Mouse (Mus musculus): Measurements from ENCODE around the gene Myo18a.

Myo18a gene

DNA sequence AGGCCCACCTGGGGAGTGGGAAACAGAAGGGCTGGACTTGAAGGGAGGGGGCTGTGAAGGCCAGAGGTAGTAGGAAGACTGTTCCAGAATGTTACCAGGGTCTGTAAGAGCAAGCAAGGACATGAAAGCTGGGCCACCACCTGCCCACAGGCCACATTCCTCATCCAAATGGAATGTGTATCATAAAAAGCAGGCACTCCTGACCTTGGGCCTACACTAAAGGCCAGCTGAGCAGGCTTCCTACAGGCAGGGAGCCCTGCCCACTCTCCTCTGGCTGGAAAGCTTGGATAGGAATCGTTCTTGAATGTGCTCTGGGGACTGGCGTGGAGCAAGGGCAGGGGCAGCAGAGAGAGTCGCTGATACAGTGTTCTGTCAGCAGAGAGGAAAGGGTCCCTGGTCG lies 73.7 kb downstream of the Myo18a start:
- no peak for DNase-seq (ENCODE audit: low spot score in 2 of 2)

DNA sequence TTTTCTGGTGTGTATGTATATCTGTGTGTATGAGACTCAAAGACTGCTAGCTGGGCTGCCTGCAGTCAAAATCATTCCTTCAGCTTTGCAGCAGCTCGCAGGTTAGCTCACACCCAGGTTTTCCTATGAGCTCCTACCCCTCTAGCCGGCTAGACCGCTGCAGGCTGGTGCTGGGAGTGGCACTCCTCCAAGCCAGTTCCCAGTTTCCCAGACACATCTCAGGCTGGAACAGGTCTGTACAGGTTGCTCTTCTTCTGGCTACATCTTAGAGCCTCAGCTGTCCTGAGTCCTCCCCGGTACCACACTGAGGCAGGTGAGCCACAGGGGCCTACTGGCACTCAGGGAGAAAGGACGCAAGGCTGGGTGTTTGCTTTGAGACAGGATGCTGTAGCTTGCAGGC lies 74.8 kb downstream of the Myo18a start:
- no peak for DNase-seq (ENCODE audit: low spot score in 2 of 2)

DNA sequence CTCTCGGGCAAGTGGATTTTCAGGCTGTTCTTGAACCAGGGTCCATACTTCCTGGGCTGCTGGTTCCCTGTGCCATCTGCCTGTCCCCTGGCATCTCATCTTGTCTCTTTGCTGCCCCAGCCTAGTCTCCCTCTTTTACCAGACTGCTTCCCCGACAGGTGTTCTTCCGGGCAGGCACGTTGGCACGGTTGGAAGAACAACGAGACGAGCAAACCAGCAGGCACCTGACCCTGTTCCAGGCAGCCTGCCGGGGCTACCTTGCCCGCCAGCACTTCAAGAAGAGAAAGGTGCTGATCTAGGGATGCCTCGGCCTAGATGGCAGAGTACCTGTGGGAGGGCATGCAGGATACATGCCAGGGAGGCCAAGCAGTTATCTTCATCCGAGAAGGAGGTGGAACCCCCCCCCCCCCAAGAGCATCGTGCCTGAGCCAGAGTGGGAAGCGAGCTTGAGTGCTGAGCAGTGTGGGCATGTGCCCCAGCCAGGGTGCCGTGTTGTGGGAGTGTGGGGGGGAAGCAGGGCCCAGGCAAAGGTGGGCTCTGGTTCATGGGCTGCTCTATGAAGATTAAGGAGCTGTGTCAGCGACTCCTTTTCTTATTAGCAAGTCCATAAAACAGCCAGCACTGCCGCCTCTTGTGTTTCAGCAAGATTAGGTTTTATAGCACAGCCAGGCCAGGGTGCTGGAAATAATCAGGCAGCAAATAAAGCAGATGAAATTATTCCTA lies 77.6 kb downstream of the Myo18a start:
- DNase-seq (ENCODE audit: low spot score in 2 of 2) = no peak

DNA sequence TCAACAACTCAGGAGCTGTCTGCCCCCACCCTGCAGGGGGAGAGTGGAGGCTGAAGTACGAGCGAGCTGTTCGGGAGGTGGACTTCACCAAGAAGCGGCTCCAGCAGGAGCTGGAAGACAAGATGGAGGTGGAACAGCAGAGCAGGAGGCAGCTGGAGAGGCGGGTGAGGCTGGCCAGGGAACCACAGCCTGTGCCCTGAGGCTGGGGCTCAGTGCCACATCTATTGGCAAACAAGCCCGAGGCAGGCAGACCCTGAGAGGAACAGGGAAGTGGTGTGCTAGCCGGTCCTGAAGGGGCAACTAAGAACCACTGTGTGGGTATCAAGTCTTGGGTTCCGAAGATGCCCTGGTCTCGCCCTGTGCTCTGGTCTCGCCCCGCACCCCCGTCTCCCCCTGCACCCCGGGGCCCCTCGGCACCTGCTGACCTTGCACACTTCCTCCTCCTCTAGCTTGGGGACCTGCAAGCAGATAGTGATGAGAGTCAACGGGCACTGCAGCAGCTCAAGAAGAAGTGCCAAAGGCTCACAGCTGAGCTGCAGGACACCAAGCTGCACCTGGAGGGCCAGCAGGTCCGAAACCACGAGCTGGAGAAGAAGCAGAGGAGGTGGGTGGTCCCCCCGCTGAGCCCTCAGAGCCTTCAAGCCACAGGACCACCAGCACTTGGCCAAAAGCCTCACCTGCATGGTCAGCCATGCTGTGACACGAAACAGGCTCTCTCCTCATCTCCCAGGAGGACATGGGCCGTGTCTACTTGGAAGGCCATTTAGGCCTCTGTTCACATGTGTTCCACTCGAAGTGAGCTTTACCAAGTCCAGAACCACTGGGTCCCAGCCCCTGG lies 80.2 kb downstream of the Myo18a start:
- DNase-seq (ENCODE audit: low spot score in 2 of 2) = no peak

DNA sequence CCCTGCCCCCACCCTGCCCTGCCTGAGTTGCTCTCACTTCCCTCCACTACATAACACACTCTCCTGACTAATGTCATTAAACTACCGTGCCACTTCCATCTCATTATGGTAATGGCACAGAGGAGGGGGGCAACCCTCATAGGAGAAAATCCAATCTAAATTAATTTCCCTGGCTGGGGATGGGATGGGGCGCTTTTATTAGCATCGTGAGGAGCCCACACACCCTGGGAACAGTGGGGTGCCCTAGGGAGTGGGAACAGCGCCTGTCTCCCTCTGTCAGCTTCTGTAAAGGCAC lies 80.8 kb downstream of the Myo18a start:
- no peak for DNase-seq (ENCODE audit: low spot score in 2 of 2)

DNA sequence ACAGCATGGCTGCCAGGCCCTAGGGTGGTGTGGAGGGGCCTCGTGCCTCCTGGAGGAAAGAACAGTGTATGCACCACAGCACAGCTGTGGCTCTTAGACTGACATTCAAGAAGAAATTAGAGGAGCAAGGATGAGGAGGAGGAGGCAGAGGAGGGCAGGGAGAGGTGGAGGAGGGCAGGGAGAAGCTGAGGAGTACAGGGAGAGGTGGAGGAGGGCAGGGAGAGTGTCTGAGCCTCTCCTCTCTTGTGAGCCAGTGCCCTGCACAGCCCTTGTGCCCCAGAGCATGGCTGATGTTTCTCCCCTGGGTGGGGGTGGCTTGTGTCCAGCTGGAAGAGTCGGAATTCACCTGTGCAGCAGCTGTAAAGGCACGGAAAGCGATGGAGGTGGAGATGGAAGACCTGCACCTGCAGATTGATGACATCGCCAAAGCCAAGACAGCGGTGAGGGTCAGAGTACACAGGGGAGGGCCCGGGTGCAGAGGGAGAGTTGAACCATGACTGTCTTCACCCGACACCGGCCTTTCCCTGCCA lies 84.6 kb downstream of the Myo18a start:
- DNase-seq (ENCODE audit: low spot score in 2 of 2) = no peak

DNA sequence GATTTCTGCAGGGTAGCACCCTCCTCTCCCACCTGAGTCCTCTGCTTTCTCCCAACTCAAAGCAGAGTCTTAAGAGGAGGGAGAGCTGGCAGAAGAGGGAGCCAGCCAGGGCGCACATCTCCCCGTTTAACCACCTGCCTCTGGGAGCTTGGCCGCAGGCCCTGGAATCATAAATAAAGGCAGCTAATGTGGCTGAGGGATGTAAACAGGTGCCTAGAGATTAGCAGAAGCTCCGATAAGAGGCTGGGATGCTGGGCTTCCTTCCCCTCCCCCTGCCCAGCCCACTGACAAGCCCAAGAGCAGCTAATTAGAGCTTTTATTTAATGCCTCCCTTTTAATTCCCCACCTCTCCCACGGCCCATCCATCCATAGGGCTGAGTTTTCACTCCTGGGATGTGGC lies 85.1 kb downstream of the Myo18a start:
- DNase-seq (ENCODE audit: low spot score in 2 of 2) = no peak

DNA sequence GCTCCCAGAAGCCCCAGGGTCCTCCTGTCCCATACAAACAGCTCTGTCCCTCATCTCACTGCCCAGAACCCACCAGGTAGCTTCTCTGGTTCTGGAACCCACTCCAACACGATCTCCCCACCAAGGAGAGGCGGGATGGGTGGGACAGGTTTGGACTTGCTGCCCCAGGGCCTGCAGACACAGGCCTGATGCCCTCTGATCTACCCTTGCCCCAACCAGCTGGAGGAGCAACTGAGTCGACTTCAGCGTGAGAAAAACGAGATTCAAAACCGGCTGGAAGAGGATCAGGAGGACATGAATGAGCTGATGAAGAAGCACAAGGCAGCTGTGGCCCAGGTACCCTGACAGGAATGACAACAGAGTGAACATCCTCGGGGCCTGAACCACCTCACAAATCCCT lies 86.1 kb downstream of the Myo18a start:
- DNase-seq (ENCODE audit: low spot score in 2 of 2) = no peak

DNA sequence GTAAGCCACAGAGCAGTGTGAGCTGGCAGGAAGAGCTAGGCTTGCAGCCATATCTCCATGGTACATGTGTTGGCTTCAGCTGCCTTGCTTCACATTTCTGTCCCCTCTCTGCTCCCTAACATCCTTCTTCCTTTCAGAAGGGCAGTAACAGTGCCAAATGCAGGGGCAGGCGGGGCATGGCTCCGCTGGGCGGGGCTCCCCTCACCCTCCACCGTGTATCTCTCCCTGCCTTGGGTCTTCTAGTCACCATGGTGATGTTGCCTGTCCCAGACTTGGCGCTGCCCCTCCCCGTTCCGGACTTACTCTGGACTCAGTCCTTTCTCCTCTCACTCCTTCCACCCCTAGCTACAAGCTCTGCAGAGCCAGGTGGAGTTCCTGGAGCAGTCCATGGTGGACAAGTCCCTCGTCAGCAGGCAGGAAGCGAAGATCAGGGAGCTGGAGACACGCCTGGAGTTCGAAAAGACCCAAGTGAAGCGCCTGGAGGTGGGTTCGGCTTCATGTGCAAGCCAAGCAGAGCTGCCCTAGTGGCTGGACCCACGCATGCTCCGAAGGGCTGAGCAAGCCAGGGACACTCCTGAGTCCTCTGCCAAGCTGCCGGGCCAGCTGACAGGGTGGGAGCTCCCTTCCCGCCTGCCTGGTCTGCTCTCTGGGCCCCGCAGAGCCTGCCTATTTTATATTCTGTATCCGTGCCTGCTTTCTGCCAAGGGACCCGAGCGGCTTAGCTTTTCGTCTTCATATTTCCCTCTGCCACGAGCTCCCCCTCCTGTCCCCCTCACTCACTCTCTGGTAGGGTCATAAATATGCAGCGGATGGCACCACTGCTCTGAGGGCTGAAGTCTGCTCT lies 87.6 kb downstream of the Myo18a start:
- DNase-seq (ENCODE audit: low spot score in 2 of 2) = peak; percentile 52 to 56

DNA sequence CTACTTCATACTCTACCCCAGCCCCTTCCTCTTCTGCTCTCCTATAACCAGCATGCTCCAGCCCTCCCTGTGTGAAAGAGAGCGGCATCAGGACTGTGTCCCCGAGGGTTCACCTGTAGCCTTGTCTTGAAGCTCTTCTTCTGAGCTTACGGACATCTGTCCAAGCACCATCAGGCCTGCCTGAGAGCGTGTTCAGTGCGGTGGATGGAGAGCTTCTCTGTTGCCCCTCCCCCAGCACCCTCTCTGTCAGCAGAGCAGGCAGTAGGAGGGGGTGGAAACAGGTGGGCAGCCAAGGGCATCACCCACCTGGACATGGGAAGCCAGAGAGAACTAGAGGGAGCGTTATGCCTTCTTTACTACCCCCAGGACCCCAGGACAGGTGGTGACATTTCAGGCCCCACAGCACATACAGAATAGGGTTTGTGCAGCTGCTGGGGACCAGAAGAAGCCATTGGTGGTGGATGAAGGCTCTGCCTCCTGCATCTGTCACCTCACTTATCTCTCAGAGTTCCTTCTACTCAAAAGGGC lies 88.5 kb downstream of the Myo18a start:
- no peak for DNase-seq (ENCODE audit: low spot score in 2 of 2)

DNA sequence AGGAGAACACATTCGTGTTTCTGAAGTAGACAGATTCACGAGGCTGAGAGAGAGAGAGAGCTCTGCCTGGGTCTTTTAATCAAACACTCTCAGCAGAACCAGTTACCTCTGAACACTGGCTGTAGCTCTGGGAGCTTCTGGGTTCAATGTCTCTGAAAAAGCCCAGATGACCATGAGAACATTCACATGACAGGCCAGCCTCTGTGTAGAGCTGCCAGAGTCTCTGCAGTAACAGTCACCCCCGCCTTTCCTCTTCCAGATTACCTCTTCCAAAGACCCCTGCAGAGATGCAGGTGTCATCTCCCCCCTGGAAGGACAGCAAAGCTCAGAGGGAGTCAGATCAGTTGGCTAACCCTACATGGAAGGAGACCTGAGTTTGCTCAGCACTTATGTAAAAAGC lies 89.1 kb downstream of the Myo18a start:
- DNase-seq (ENCODE audit: low spot score in 2 of 2) = no peak

DNA sequence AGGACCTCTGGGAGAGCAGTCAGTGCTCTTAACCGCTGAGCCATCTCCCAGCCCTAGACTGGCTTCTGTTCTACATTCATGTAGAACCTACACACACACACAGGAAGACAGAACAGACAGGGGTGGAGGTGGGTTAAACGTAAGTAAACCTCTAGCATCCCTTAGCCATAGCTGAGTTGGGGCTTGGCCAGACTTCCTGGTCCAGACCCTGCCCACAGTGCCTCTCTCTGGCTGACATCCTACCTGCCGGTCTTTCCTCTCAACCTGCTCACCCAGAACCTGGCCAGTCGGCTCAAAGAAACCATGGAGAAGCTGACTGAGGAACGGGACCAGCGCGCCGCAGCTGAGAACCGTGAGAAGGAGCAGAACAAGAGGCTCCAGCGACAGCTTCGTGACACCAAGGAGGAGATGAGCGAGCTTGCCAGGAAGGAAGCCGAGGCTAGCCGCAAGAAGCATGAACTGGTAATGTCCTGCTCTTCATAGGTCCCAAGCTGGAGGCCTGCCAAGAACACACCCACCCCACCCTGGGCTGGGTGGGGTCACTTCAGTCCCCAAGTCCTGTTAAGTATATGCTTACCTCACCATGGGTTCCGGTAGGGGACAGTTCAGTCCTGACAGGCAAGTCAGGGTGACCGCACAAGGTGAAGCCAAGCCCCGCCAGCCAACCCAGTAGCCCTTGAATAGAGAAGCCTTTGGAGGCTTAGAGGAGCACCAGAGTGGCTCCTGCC lies 90.1 kb downstream of the Myo18a start:
- no peak for DNase-seq (ENCODE audit: low spot score in 2 of 2)

DNA sequence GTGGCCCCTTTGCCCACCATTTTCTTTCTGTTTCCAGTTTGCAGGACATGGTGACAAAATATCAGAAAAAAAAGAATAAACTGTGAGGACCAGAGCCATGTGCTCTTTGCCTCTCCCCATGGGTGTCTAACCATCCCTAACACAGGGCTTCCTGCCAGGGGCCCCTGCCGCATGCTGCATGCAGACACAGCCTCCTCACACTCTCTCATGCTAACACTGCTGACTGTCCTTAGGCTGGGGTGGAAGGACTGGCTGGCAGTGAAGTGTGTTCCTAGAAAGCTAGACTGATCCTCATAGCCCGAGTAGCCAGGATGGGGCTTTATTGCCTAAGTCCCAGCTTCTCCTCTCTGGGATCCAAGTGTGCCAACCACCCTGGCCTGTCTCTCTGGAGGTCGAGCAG lies 91.6 kb downstream of the Myo18a start:
- no peak for DNase-seq (ENCODE audit: low spot score in 2 of 2)

DNA sequence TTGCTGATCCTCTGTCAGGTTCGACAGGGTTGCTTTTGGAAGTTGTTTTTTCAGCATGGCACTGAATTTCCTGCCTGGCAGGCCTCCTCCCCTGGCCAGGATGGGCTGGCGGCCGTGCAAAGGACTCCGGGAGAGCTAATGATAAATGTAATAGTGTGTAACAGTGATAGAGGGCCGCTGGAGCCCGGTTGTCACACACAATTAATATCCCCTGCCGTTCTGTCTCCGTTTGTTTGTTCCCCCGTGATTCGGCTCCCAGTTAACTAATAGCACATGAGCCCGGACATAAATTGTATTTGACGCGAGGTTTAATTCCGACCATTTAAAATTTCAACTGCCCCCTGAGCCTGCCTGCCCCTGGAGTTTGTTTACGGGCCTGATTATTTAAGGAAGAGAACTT lies 92.3 kb downstream of the Myo18a start:
- no peak for DNase-seq (ENCODE audit: low spot score in 2 of 2)

DNA sequence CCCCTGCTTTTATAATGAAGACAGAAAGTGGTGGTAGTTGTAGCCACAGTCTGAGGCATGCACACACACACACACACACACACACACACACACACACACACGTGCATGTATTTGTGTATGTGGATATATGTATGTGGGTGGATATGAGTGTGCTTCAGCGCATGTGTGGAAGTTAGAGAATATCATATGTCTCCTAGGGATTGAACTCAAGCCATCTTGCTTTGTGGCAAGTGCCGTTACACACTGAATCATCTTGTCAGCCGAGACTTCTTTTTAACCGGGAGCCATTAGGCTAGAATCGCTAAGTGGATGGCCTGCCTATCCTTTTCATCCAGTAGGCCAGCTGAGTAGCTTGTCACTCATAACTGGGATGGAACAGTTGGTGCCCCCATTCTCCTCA lies 94.0 kb downstream of the Myo18a start:
- no peak for DNase-seq (ENCODE audit: low spot score in 2 of 2)

DNA sequence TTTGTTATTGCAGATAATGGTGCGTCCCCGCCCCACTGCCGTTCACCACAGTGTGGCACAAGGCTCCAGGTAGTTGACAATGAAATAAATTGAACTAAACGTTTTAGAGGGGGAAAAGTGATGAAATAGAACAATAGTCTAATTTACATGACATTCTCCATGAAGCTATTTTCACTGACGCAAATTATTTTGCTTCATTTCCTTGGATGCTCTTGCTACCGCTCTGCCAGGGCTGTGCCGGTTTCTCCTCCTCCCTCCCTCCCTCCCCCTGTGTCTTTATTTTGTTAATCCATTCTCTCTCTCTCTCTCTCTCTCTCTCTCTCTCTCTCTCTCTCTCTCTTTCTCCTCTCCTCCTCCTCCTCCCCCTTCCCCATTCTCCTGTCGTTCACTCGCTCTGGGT lies 95.5 kb downstream of the Myo18a start:
- DNase-seq (ENCODE audit: low spot score in 2 of 2) = no peak

DNA sequence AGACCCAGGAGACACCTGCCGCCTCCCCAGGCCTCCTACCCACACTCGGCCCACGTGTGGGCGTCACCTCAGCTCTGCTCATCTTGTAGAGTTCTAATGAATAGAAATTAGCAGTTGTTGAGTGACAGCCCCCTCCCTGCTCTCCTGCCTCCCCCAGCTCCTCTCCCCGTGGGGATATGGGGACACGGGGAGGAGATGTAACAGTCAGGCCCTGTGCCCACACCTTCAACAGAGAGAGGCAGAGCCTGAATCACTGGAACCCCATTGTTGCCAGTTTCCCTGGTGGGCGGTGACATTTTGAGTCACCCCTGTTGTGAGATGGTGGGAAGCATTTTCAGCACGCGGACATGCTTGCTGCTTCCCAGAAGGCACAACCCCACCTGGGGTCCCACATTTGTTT lies 97.9 kb downstream of the Myo18a start:
- DNase-seq (ENCODE audit: low spot score in 2 of 2) = no peak

DNA sequence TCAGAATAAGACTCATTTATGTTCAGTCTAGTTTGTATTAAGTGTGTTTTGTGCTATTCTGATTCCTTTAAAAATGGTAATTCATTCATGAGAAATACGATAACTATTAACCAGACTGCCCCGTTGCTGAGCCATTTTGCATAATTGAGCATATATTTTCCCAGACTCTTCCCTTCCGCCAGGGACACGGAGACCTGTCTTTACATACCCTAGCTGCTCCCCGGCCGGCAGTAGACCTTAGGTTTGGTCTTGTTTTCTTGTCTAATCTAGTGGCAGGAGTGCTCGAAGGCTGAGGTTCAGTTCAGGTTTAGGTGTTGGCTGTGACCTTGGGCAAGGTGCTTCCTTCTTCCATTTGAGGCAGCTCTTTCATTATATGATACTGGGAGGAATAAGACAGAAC lies 99.8 kb downstream of the Myo18a start:
- DNase-seq (ENCODE audit: low spot score in 2 of 2) = no peak

DNA sequence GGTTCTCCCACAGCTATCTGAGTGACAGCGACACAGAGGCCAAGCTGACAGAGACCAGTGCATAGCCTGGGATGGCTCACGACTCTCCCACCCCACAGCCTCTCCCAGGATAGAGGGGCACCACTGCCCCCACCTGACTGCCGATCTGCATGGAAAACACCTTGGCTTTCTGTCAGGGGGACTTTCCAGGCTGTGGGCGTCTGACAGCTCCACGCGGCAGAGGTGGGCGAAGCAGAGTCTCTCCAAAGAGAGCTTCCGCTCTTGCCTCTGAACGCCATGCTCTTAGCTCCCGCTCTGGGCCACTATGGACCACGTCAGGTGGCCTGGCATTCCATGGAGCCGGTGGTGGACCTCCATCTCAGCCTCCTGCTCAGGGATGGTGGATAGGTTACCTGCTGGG lies 101.7 kb downstream of the Myo18a start:
- DNase-seq (ENCODE audit: low spot score in 2 of 2) = no peak

DNA sequence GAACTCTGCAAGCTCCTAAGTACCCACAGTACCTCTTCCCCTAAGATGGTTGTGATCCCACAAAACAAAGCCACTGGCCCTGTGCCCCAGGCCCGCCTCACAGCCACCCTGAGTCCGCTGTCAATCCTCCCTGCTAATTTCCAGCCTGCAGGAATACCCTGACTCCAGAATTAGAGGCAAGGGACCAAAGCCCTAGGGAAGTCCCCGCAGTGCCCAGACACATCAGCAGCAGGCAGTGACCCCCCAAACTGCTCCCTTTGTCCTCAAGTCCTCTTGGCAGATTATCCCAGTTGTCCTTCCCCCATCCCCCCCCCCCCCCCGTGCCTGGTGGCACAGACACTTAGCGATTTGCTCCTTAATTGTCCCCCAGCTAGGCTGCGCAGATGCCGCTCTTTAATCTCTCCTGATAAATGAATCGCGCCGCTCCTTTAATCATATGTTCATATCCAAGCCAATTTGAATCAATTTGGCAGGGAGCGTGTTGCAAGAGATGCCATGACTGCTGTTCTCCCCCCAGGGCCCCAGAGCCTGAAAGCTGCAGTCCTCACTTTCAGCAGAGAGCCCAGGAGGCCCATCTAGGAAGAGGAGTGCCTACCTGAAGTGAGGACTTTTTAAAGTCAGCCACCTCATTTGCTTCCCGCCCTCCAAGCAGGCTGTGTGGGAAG lies 104.5 kb downstream of the Myo18a start:
- no peak for DNase-seq (ENCODE audit: low spot score in 2 of 2)

DNA sequence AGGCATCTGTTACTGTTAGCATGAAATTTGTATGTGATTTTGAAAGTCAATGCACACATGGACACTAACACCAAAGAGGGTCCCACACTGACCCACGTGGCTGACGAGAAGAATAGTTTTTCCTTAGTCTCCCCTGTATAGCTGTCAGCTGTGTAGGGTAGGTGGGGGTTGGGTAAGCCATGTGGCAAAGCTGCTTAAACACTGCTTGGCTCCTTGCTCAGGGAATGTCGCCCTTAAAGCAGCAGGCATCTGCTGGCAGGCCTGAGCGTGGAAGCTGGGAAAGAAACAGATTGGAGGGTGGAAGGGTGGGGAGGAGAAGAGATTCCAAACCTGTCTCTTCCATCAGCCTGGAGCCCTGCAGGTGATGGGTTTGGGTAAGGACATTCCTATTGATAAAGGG lies 108.4 kb downstream of the Myo18a start:
- DNase-seq (ENCODE audit: low spot score in 2 of 2) = no peak
